Mouse (Mus musculus): ENCODE measurements at regions not wholly inside any gene's neighbourhood (a gene's known extent, or its start where the extent isn't known, plus 50 kb on each side); places are given as distances from the start of the nearest gene placed in this dataset.
"Not testable (repeated sequence)": the region's sequence is repeated elsewhere in the genome, so short reads cannot be mapped to it uniquely, and the experiment has no call there.

DNA sequence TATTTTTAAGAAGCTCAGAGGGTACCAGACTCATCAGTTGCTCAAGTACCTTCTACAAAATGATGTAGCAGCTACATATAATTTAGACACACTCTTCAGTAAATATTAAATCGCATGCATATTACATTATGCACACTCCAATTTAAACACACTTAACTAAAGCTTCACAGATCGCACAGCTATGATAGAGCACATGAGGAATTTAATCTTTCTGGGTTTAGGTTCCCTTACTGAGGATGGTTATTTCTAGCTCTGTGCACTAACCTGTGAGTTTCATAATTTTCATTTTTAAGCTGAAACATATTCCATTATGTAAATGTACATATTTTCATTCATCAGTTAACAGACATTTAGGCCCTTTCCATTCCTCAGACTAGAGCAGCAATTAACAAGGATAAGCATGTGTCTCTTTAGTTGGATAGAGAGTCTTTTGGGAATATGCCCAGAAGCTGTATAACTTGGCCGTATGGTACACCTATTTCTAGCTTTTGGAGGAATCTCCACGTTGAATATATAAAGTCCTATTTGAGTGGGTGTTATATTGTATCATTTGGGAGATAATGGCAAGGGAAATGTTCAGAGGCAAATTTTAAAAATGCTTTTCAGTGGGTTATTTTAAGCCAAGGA is 694.0 kb downstream of the Trib2 start:
- ATAC-seq (ENCODE audit: low FRiP score): no peak
- H3K27ac ChIP-seq: no peak overlapping the region

DNA sequence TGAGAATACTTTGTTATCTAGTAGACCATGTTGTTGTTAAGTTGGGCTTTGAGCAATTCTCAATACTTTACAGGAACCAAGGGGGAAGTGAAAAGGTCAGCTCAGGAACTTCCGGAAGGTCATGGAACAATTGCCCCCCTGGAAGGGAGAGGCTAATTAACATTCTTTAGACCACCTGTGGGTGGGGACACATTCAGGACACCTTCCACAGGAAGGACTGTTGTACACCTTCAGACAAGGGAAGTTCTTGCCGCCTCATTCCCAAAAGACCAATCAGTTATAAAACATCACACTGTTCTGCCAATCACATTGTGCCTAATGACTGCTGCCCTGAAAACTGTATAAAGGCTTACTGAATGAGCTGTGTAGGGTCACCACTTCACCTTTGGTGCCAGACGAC is 701.2 kb downstream of the Trib2 start:
- H3K36me3 ChIP-seq: no peaks in the 10 kb centered on the region
- H3K4me3 ChIP-seq: no peak overlapping the region
- no peak for ATAC-seq (ENCODE audit: low FRiP score)
- no peaks in the 10 kb centered on the region for H3K27me3 ChIP-seq
- H3K4me1 ChIP-seq: no peaks in the 10 kb centered on the region
- no peak overlapping the region for H3K27ac ChIP-seq
- no peak overlapping the region for H3K4me2 ChIP-seq (replicated peaks)
- no peak overlapping the region for H3K9ac ChIP-seq
- H3K9me3 ChIP-seq (replicated peaks): no peaks in the 10 kb centered on the region
- 88% methylated on average over 3 of the region's 3 CpGs for WGBS

More for the DNA sequence above, 694.0 kb downstream of the Trib2 start:
- no peak overlapping the region for H3K4me2 ChIP-seq (replicated peaks)
- no peaks in the 10 kb centered on the region for H3K27me3 ChIP-seq
- no peaks in the 10 kb centered on the region for H3K4me1 ChIP-seq
- no peaks in the 10 kb centered on the region for H3K36me3 ChIP-seq
- H3K9me3 ChIP-seq (replicated peaks): no peaks in the 10 kb centered on the region
- WGBS: 88% methylated on average over 4 of the region's 4 CpGs
- no peak overlapping the region for H3K4me3 ChIP-seq
- no peak overlapping the region for H3K9ac ChIP-seq

DNA sequence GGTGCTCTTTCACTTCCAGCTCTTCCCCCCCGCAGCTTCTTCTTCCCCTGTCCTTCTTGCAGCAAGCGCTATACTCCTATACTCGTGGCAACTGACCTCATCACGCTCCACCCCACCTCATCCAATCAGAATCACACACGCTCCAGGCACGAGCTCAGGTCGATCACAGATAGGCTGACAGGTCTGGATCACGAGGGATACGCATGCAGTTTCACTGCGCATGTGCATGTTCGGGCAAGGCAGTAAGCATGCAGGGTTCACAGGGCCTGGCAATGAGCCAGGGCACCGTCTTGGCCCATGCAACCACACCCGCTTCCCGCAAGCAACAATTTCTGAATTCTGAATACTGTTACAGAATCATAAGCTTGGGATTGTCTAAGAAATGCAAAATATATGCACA is 701.9 kb downstream of the Trib2 start:
- ATAC-seq (ENCODE audit: low FRiP score): no peak
- Histone ChIP-seq H3K4me2 (replicated peaks) (no peak overlapping the region), H3K36me3 (no peaks in the 10 kb centered on the region), H3K27me3 (no peaks in the 10 kb centered on the region), H3K27ac (no peak overlapping the region), H3K9me3 (replicated peaks) (no peaks in the 10 kb centered on the region), H3K9ac (no peak overlapping the region), H3K4me3 (no peak overlapping the region), H3K4me1 (no peaks in the 10 kb centered on the region)
- WGBS: 90% methylated on average over 14 of the region's 14 CpGs

DNA sequence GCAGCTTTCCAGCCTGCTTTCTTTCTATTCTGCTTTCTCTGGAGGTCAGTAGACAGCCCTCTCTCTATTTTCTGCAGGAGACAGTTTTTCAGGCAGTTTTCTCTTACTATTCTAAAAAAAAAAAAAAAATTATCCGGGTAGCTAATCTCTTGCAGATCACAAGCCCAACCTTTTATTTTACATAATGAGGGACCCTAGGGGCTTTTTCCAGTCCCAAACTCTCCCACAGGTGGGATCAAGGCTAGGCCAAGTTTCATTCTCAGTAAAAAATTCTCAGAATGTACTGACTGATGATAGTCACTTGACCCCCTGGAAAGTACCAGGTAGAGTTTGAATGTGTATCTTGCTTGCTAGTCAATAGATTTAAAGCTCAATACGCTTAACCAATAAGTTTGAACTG is 705.7 kb downstream of the Trib2 start:
- Histone ChIP-seq H3K4me2 (replicated peaks) (no peak overlapping the region), H3K27ac (no peak overlapping the region), H3K9me3 (replicated peaks) (no peaks in the 10 kb centered on the region), H3K27me3 (no peaks in the 10 kb centered on the region), H3K36me3 (no peaks in the 10 kb centered on the region), H3K4me1 (no peaks in the 10 kb centered on the region), H3K4me3 (no peak overlapping the region), H3K9ac (no peak overlapping the region)
- 86% methylated on average over 2 of the region's 2 CpGs for WGBS
- no peak for ATAC-seq (ENCODE audit: low FRiP score)

DNA sequence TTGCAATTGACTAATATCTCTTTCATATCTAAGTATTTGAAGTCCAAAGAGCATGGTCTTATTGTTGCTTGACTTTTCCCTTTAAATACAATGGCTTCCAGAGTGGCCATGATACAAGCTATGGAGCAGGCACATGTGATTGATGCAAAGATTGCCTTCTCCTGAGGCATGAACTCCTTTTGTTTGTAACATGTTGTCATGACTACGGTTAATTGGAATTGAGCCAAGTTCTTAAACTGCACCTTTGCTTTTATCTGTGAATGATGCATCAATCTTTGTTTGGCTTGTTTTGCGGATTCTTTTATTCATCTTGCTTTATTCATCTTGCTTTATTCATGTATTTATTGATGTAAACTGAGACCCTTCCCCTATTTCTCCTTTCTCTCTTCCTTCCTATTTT is 711.8 kb downstream of the Trib2 start:
- Histone ChIP-seq H3K4me1 (no peaks in the 10 kb centered on the region), H3K27ac (no peak overlapping the region), H3K9ac (no peak overlapping the region), H3K4me3 (no peak overlapping the region), H3K9me3 (replicated peaks) (no peaks in the 10 kb centered on the region), H3K27me3 (no peaks in the 10 kb centered on the region), H3K36me3 (no peaks in the 10 kb centered on the region), H3K4me2 (replicated peaks) (no peak overlapping the region)
- no peak for ATAC-seq (ENCODE audit: low FRiP score)
- 80% methylated on average over 2 of the region's 2 CpGs for WGBS

DNA sequence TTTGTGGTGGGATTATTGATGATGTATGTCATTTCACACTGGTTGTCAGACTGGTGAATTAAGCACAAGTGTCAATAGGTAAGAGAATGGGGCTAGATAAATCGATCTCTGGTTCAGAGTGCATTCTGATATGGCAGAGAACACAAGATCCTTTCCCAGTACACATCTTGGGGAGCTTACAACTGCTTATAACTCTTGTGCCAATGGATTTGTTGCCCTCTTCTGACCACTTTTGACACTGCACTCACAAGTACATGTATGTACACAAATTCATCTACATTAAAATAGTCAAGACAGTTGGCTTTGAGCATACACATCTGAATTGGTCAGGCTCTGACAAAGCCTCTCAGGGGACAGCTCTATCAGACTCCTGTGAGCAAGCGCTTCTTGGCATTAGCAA is 738.1 kb downstream of the Trib2 start:
- peak; percentile 54 for ATAC-seq (ENCODE audit: low FRiP score)
- Histone ChIP-seq H3K9me3 (replicated peaks) (no peaks in the 10 kb centered on the region), H3K4me3 (no peak overlapping the region), H3K27me3 (no peaks in the 10 kb centered on the region), H3K36me3 (no peaks in the 10 kb centered on the region), H3K9ac (no peak overlapping the region), H3K4me2 (replicated peaks) (no peak overlapping the region), H3K27ac (no peak overlapping the region), H3K4me1 (no peaks in the 10 kb centered on the region)
- WGBS: 68% methylated on average over 2 of the region's 2 CpGs

DNA sequence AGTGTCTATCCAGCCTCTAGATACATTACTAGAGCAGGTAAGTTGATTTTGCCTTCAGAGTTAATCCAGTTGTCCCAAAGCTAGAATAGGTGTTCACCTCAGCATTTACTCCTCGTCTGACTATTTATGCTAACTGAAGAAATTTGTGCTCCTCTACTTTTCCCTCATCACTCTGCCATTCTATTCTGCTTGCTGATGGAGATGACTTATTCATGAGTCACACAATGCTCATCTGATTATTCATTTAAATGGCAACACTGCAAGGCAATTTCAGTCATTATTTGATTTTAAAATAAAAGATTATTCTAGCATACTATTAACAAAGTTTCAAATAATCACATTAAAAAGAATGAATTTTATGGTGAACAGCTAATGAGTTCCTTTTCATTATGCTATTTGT is 752.4 kb downstream of the Trib2 start:
- Histone ChIP-seq H3K9me3 (replicated peaks) (no peaks in the 10 kb centered on the region), H3K4me2 (replicated peaks) (no peak overlapping the region), H3K4me3 (no peak overlapping the region), H3K27ac (no peak overlapping the region), H3K9ac (no peak overlapping the region), H3K27me3 (no peaks in the 10 kb centered on the region), H3K4me1 (no peaks in the 10 kb centered on the region), H3K36me3 (no peaks in the 10 kb centered on the region)
- 68% methylated on average over 1 of the region's 1 CpGs for WGBS
- no peak for ATAC-seq (ENCODE audit: low FRiP score)

DNA sequence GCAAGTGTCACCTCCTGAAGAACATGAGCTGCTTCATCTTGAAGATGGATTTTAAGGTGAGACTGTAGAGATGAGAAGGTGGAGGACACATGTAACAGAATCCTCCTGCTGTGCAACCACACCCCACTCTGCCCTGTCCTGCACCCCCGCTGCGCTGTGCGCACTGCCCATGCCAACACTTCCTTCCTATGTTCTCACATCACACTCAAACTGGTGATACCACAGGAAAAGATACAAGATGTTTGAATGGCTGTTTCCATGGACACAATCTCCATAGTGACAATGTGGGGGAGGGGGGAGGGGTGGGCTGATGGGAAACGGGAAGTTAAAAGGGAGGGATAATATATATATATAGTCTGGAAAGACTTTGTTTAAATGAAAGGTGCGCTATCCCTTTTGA is 765.3 kb downstream of the Trib2 start:
- Histone ChIP-seq H3K27me3 (no peaks in the 10 kb centered on the region), H3K9me3 (replicated peaks) (no peaks in the 10 kb centered on the region), H3K4me3 (no peak overlapping the region), H3K9ac (no peak overlapping the region), H3K36me3 (no peaks in the 10 kb centered on the region), H3K27ac (no peak overlapping the region), H3K4me2 (replicated peaks) (no peak overlapping the region), H3K4me1 (no peaks in the 10 kb centered on the region)
- 86% methylated on average over 5 of the region's 5 CpGs for WGBS
- ATAC-seq (ENCODE audit: low FRiP score): no peak

DNA sequence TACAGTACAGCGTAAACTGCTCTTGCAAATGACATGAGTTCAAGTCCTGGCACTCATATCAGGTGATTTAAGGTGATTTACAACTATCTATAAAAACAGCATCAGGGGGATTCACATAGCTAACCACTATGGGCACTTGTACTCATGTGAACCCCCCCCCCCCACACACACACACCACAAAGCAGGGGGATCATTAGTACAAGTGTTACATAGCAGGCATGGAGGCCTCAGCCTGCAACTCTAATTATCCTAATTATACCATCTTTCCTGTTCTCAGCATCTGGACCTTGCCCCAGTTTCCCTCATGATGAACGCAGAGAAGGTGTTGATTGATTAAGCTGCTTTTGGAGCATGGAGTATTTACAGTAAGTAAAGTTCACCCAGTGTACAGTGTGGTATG is 773.5 kb downstream of the Trib2 start:
- Histone ChIP-seq H3K4me3 (no peak overlapping the region), H3K27ac (no peak overlapping the region), H3K4me2 (replicated peaks) (no peak overlapping the region), H3K9ac (no peak overlapping the region), H3K36me3 (no peaks in the 10 kb centered on the region), H3K4me1 (no peaks in the 10 kb centered on the region), H3K9me3 (replicated peaks) (no peaks in the 10 kb centered on the region), H3K27me3 (no peaks in the 10 kb centered on the region)
- 91% methylated on average over 2 of the region's 2 CpGs for WGBS
- ATAC-seq (ENCODE audit: low FRiP score): no peak

DNA sequence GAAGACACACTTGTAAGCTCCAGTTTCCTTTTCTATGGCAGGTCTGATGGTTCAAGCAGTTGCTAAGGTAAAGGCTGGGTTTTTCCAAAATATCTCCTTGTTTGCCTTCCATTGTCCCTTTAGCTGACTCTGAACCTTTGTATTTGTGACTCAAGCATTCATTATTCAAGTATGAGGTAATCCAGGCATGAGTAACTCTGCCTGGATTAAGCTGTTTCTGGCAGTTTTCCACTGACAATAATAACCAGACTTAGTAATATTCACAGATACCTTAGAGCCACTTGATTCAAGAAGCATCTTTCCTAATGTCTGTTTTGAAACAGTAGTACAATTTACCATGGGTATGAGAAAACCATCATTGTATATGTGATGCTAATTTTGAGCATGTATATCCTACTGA is 805.6 kb downstream of the Trib2 start:
- no peaks in the 10 kb centered on the region for H3K27me3 ChIP-seq
- H3K36me3 ChIP-seq: no peaks in the 10 kb centered on the region
- H3K4me1 ChIP-seq: no peaks in the 10 kb centered on the region
- H3K4me3 ChIP-seq: no peak overlapping the region
- no peak for ATAC-seq (ENCODE audit: low FRiP score)
- no peaks in the 10 kb centered on the region for H3K9me3 ChIP-seq (replicated peaks)
- H3K9ac ChIP-seq: no peak overlapping the region
- no peak overlapping the region for H3K4me2 ChIP-seq (replicated peaks)
- no peak overlapping the region for H3K27ac ChIP-seq

DNA sequence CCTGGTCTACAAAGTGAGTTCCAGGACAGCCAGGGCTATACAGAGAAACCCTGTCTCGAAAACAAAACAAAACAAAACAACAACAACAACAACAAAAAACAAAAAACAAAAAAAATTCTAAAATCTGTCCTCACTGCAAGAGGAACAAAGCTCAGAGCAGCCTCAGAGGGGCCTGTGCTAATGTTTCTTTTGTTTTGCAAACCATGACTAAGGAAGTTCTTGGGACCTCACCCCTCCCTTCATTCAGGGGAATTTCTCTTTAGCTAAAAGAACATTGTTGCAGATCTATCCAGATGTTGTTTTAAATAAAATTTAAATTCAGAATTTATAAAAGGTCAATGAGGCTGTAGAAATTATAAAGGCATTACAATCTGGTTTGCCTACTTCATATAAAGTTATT is 814.3 kb downstream of the Trib2 start:
- H3K4me1 ChIP-seq; H3K4me2 ChIP-seq (replicated peaks); H3K27me3 ChIP-seq; H3K4me3 ChIP-seq; H3K36me3 ChIP-seq; H3K9me3 ChIP-seq (replicated peaks); H3K27ac ChIP-seq; ATAC-seq (ENCODE audit: low FRiP score); H3K9ac ChIP-seq: not testable (repeated sequence)
- 59% methylated on average over 1 of the region's 1 CpGs for WGBS

All from hindbrain, embryonic 12.5 days (tissue).